Mouse (Mus musculus) ES-E14 (cell line): Measurements from ENCODE around the gene Gm4881.
A peak's percentile ranks its signal among the peaks of the same experiment; 100 is the strongest.

Source experiments
- HCFC1 ChIP-seq: IDR thresholded peaks from 2 replicates; pipeline ENCODE4 v1.6.1; 2012; ENCODE audit warnings: low read length, inconsistent platforms, borderline replicate concordance; ENCODE audit not compliant: insufficient read depth
- ZC3H11A ChIP-seq: IDR thresholded peaks from 2 replicates; pipeline ENCODE4 v1.6.1; 2012; ENCODE audit warnings: low read depth, mild to moderate bottlenecking, inconsistent platforms, low read length, borderline replicate concordance
- ZNF384 ChIP-seq: IDR thresholded peaks from 2 replicates; pipeline ENCODE4 v1.6.1; 2012; ENCODE audit warnings: low read depth, low read length, inconsistent platforms

DNA sequence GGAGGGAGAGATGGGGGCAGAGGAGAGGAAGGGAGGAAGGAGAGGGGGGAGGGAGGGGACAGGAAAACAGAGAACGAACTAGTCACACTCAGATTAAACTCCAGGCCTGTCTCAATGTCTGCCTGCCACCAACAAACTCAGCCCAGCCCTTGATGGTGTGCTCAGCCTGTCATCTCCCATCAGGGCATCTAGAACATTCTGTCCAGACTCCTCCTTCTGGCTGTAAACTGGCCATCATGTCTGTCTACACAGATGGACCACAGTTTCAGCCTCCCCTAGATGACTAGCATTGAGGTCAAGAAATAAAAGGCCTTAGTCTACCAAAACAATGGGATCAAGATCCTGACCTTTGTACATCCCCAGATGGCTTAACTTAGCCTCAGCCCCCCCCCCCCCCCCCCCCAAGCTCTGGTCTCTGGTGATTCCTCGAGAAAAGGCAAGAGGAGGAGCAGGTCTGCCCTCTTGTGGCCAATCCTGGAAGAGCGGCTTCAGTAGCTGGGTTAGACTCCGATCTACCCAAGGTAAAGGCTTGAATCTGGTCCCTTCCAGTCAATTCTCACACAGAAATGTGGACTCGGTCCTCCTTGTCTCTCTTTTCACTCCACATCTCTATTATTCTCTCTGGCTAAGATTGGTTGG, 20.7 kb upstream of the Gm4881 start:
- TF ChIP-seq ZNF384 = no peak
- TF ChIP-seq ZC3H11A = peak; percentile 54
- no peak for TF ChIP-seq HCFC1
